Mouse (Mus musculus): Measurements from ENCODE around the gene Kmt2c. TPM values are rescaled to one million over a fixed set of nuclear protein-coding genes. Genes with fewer than 3 reads are reported as not detected.

The Kmt2c gene
- polyA plus RNA-seq, 1 experiment: 42.6 TPM

- Histone ChIP-seq H3K27me3 (ENCODE audit: control insufficient read depth, insufficient read depth, low read length) (no peaks in the 10 kb centered on the region), H3K27ac (ENCODE audit: control insufficient read depth, insufficient read depth, low read length) (no peak overlapping the region), H3K36me3 (ENCODE audit: control insufficient read depth, insufficient read depth, low read length) (no peaks in the 10 kb centered on the region), H3K4me3 (ENCODE audit: control insufficient read depth, insufficient read depth, low read length) (no peak overlapping the region), H3K4me1 (replicated peaks; ENCODE audit: control insufficient read depth, insufficient read depth, low read length) (no peaks in the 10 kb centered on the region)
- WGBS: 94% methylated on average over 1 of the region's 1 CpGs
- TF ChIP-seq CTCF (IDR thresholded peaks at IDR 0.05; ENCODE audit: borderline replicate concordance, control insufficient read depth, extremely low read depth, insufficient read depth, low read length, poor library complexity): no peak
- TF ChIP-seq POLR2A (IDR thresholded peaks at IDR 0.05; ENCODE audit: control insufficient read depth, extremely low read depth, insufficient read depth, low read length, poor library complexity): no peak
- no peak for DNase-seq
These were observed 76.0 kb downstream of the Kmt2c start for GRCm38 (mm10) chr5:25422576-25422975.

GRCm38 (mm10) chr5:25420601-25421000, 78.0 kb downstream of the Kmt2c start:
- H3K36me3 ChIP-seq (ENCODE audit: control insufficient read depth, insufficient read depth, low read length): no peaks in the 10 kb centered on the region
- H3K27me3 ChIP-seq (ENCODE audit: control insufficient read depth, insufficient read depth, low read length): no peaks in the 10 kb centered on the region
- no peaks in the 10 kb centered on the region for H3K4me1 ChIP-seq (replicated peaks; ENCODE audit: control insufficient read depth, insufficient read depth, low read length)

GRCm38 (mm10) chr5:25415382-25415781, 83.2 kb downstream of the Kmt2c start:
- no peak for TF ChIP-seq POLR2A (IDR thresholded peaks at IDR 0.05; ENCODE audit: control insufficient read depth, extremely low read depth, insufficient read depth, low read length, poor library complexity)
- TF ChIP-seq CTCF (IDR thresholded peaks at IDR 0.05; ENCODE audit: borderline replicate concordance, control insufficient read depth, extremely low read depth, insufficient read depth, low read length, poor library complexity): no peak

More at GRCm38 (mm10) chr5:25420601-25421000, 78.0 kb downstream of the Kmt2c start:
- TF ChIP-seq POLR2A (IDR thresholded peaks at IDR 0.05; ENCODE audit: control insufficient read depth, extremely low read depth, insufficient read depth, low read length, poor library complexity) (no peak), CTCF (IDR thresholded peaks at IDR 0.05; ENCODE audit: borderline replicate concordance, control insufficient read depth, extremely low read depth, insufficient read depth, low read length, poor library complexity) (no peak)
- 42% methylated on average over 3 of the region's 3 CpGs for WGBS
- H3K27ac ChIP-seq (ENCODE audit: control insufficient read depth, insufficient read depth, low read length): no peak overlapping the region
- H3K4me3 ChIP-seq (ENCODE audit: control insufficient read depth, insufficient read depth, low read length): no peak overlapping the region
- peak; percentile 65 for DNase-seq

DNA sequence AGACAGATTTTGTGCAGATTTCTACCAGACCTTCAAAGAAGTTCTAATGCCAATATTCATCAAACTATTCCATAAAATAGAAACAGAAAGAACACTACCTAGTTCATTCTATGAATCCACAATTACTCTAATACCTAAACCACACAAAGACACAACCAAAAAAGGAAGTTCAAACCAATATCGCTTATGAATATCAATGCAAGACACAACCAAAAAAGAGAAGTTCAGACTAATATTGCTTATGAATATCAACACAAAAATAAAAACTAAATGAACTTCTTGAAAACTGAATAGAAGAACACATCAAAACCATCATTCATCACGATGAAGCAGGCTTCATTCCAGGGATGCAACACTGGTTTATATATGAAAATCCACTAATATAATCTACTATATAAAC, 101.9 kb downstream of the Kmt2c start:
- no peak for TF ChIP-seq POLR2A (IDR thresholded peaks at IDR 0.05; ENCODE audit: control insufficient read depth, extremely low read depth, insufficient read depth, low read length, poor library complexity)
- TF ChIP-seq CTCF (IDR thresholded peaks at IDR 0.05; ENCODE audit: borderline replicate concordance, control insufficient read depth, extremely low read depth, insufficient read depth, low read length, poor library complexity): no peak

More at GRCm38 (mm10) chr5:25415382-25415781, 83.2 kb downstream of the Kmt2c start:
- Histone ChIP-seq H3K4me1 (replicated peaks; ENCODE audit: control insufficient read depth, insufficient read depth, low read length) (no peaks in the 10 kb centered on the region), H3K36me3 (ENCODE audit: control insufficient read depth, insufficient read depth, low read length) (peaks cover 7% of the 10 kb centered on the region; the same call in 1 of the 2 replicates), H3K27ac (ENCODE audit: control insufficient read depth, insufficient read depth, low read length) (no peak overlapping the region), H3K27me3 (ENCODE audit: control insufficient read depth, insufficient read depth, low read length) (no peaks in the 10 kb centered on the region), H3K4me3 (ENCODE audit: control insufficient read depth, insufficient read depth, low read length) (no peak overlapping the region)
- no peak for DNase-seq

GRCm38 (mm10) chr5:25392655-25393054, 105.9 kb downstream of the Kmt2c start:
- 30% methylated on average over 2 of the region's 2 CpGs for WGBS
- no peaks in the 10 kb centered on the region for H3K27me3 ChIP-seq (ENCODE audit: control insufficient read depth, insufficient read depth, low read length)
- TF ChIP-seq CTCF (IDR thresholded peaks at IDR 0.05; ENCODE audit: borderline replicate concordance, control insufficient read depth, extremely low read depth, insufficient read depth, low read length, poor library complexity): no peak
- no peak for TF ChIP-seq POLR2A (IDR thresholded peaks at IDR 0.05; ENCODE audit: control insufficient read depth, extremely low read depth, insufficient read depth, low read length, poor library complexity)
- H3K4me3 ChIP-seq (ENCODE audit: control insufficient read depth, insufficient read depth, low read length): no peak overlapping the region
- H3K4me1 ChIP-seq (replicated peaks; ENCODE audit: control insufficient read depth, insufficient read depth, low read length): no peaks in the 10 kb centered on the region
- DNase-seq: no peak
- H3K27ac ChIP-seq (ENCODE audit: control insufficient read depth, insufficient read depth, low read length): no peak overlapping the region
- H3K36me3 ChIP-seq (ENCODE audit: control insufficient read depth, insufficient read depth, low read length): peaks cover 9% of the 10 kb centered on the region; the same call in 1 of the 2 replicates

More for the DNA sequence above, 101.9 kb downstream of the Kmt2c start:
- no peaks in the 10 kb centered on the region for H3K27me3 ChIP-seq (ENCODE audit: control insufficient read depth, insufficient read depth, low read length)
- H3K27ac ChIP-seq (ENCODE audit: control insufficient read depth, insufficient read depth, low read length): no peak overlapping the region
- no peak overlapping the region for H3K4me3 ChIP-seq (ENCODE audit: control insufficient read depth, insufficient read depth, low read length)
- 0 out of 2 replicates have a peak, but pooled peaks cover 6% of the 10 kb centered on the region for H3K36me3 ChIP-seq (ENCODE audit: control insufficient read depth, insufficient read depth, low read length)
- no peak for DNase-seq
- 88% methylated on average over 2 of the region's 2 CpGs for WGBS
- H3K4me1 ChIP-seq (replicated peaks; ENCODE audit: control insufficient read depth, insufficient read depth, low read length): no peaks in the 10 kb centered on the region

DNA sequence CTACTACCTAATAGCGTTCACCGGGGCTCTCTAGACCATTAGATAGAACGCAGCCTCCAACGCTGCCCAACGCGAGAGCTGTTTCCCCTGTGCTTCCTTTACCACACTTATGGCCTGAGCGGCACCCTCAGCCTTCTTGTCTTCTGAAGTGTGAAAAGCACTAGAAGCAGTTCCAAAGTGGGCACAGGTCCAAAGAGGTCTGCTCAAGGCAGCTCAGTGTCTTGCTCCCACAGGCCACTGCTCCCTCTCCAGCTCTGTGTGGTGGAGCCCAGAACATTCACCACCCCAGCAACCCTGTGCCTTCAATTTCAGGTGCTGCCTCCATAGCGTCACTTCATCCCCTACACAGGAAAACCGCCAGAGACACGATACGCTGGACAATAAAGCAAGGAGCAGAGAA, 115.0 kb downstream of the Kmt2c start:
- 99% methylated on average over 11 of the region's 11 CpGs for WGBS
- TF ChIP-seq POLR2A (IDR thresholded peaks at IDR 0.05; ENCODE audit: control insufficient read depth, extremely low read depth, insufficient read depth, low read length, poor library complexity) (no peak), CTCF (IDR thresholded peaks at IDR 0.05; ENCODE audit: borderline replicate concordance, control insufficient read depth, extremely low read depth, insufficient read depth, low read length, poor library complexity) (no peak)
- no peak for DNase-seq
- Histone ChIP-seq H3K4me3 (ENCODE audit: control insufficient read depth, insufficient read depth, low read length) (no peak overlapping the region), H3K27ac (ENCODE audit: control insufficient read depth, insufficient read depth, low read length) (no peak overlapping the region), H3K36me3 (ENCODE audit: control insufficient read depth, insufficient read depth, low read length) (peaks cover 12% of the 10 kb centered on the region), H3K4me1 (replicated peaks; ENCODE audit: control insufficient read depth, insufficient read depth, low read length) (no peaks in the 10 kb centered on the region), H3K27me3 (ENCODE audit: control insufficient read depth, insufficient read depth, low read length) (no peaks in the 10 kb centered on the region)

DNA sequence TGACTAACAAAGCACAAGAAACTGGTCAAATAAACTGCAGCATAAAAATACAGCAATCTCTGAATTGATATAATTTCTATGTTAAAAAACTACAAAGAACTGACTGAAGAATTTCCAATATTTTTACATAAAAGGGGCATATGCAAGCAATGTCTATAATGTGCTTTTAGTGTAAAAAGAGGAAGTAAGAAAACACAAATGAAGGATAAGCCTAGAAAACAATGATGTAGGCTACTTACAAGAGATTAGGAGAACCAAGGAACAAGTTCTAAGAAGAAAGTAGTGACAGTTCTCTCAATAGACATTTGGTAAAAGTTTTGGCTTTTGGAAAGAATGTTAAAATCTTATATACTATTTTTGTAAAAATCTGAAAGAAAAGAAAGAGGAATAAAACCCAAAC, 119.4 kb downstream of the Kmt2c start:
- no peak for TF ChIP-seq CTCF (IDR thresholded peaks at IDR 0.05; ENCODE audit: borderline replicate concordance, control insufficient read depth, extremely low read depth, insufficient read depth, low read length, poor library complexity)
- TF ChIP-seq POLR2A (IDR thresholded peaks at IDR 0.05; ENCODE audit: control insufficient read depth, extremely low read depth, insufficient read depth, low read length, poor library complexity): no peak
- Histone ChIP-seq H3K27me3 (ENCODE audit: control insufficient read depth, insufficient read depth, low read length) (no peaks in the 10 kb centered on the region), H3K27ac (ENCODE audit: control insufficient read depth, insufficient read depth, low read length) (no peak overlapping the region), H3K4me3 (ENCODE audit: control insufficient read depth, insufficient read depth, low read length) (no peak overlapping the region), H3K4me1 (replicated peaks; ENCODE audit: control insufficient read depth, insufficient read depth, low read length) (no peaks in the 10 kb centered on the region), H3K36me3 (ENCODE audit: control insufficient read depth, insufficient read depth, low read length) (peaks cover 2% of the 10 kb centered on the region; the same call in 1 of the 2 replicates)
- no peak for DNase-seq
